Mouse (Mus musculus) intestine, embryonic 15.5 days (tissue): Measurements from ENCODE around the gene Lef1. TPM values are rescaled to one million over a fixed set of nuclear protein-coding genes. Genes with fewer than 3 reads are reported as not detected.

Source experiments
- ATAC-seq: fragments of 200-750 bp; cut with Nextera tagmentation; 2 replicates; pipeline ENCODE4 v1.8.0; 2017; ENCODE audit warnings: moderate TSS enrichment, moderate library complexity
- H3K27ac ChIP-seq: fragments of 300-500 bp; sonication (generic); 2 replicates; pipeline ENCODE4 v1.5.1; 2015; ENCODE audit warnings: mild to moderate bottlenecking, inconsistent platforms
- H3K27me3 ChIP-seq: fragments of 300-500 bp; sonication (generic); replicated peaks from 2 replicates; pipeline ENCODE4 v1.6.1; 2015; ENCODE audit warnings: inconsistent platforms
- H3K36me3 ChIP-seq: fragments of 300-500 bp; sonication (generic); 2 replicates; pipeline ENCODE4 v1.6.1; 2015; ENCODE audit warnings: inconsistent platforms
- H3K4me1 ChIP-seq: fragments of 300-500 bp; sonication (generic); replicated peaks from 2 replicates; pipeline ENCODE4 v1.6.1; 2015; ENCODE audit warnings: inconsistent platforms
- H3K4me2 ChIP-seq: fragments of 300-500 bp; sonication (generic); replicated peaks from 2 replicates; pipeline ENCODE4 v1.6.1; 2015; ENCODE audit warnings: mild to moderate bottlenecking, inconsistent platforms
- H3K4me3 ChIP-seq: fragments of 300-500 bp; sonication (generic); replicated peaks from 2 replicates; pipeline ENCODE4 v1.5.1; 2015; ENCODE audit warnings: inconsistent platforms
- H3K9ac ChIP-seq: fragments of 300-500 bp; sonication (generic); 2 replicates; pipeline ENCODE4 v1.6.1; 2015; ENCODE audit warnings: inconsistent platforms
- H3K9me3 ChIP-seq: fragments of 300-500 bp; sonication (generic); 2 replicates; pipeline ENCODE4 v1.6.1; 2016; ENCODE audit warnings: inconsistent platforms
- WGBS: fragments of 180-500 bp; shearing (Covaris S2); methylation state at CpG from one replicate; pipeline ENCODE4 v1.1.7; 2015; 5-methylcytosine and 5-hydroxymethylcytosine counted together
- polyA plus RNA-seq: library from polyadenylated mRNA; unstranded; fragments of >200 nt; fragmentation: Nextera tagmentation; extraction: Ambion mirVana; gene quantifications from 2 replicates; pipeline ENCODE4 v1.2.1, GENCODE M21; 2015

Lef1 gene
- polyA plus RNA-seq, 1 experiment from 2014 or later, result 1.4 TPM

GRCm38 (mm10) chr3:131109686-131110070 lies 593 bp upstream of the Lef1 start:
- H3K9ac ChIP-seq, result no peak overlapping the region

GRCm38 (mm10) chr3:131111151-131111850 lies 1.0 kb downstream of the Lef1 start:
- Histone ChIP-seq H3K27me3 (peaks cover 77% of the 10 kb centered on the region), H3K4me2 (peak overlapping the region; percentile 95), H3K9ac (peak overlapping the region; percentile 36), H3K36me3 (no peaks in the 10 kb centered on the region), H3K4me1 (peaks cover 38% of the 10 kb centered on the region), H3K9me3 (no peaks in the 10 kb centered on the region), H3K4me3 (peak overlapping the region; percentile 45), H3K27ac (no peak overlapping the region)
- peak; percentile 65 for ATAC-seq
- under 1% methylated on average over 59 of the region's 59 CpGs for WGBS

More at GRCm38 (mm10) chr3:131109686-131110070, 593 bp upstream of the Lef1 start:
- Histone ChIP-seq H3K4me3 (no peak overlapping the region), H3K27me3 (peaks cover 86% of the 10 kb centered on the region), H3K36me3 (no peaks in the 10 kb centered on the region), H3K4me1 (peaks cover 44% of the 10 kb centered on the region), H3K27ac (no peak overlapping the region), H3K4me2 (peak overlapping the region; percentile 95), H3K9me3 (no peaks in the 10 kb centered on the region)
- WGBS, result under 1% methylated on average over 13 of the region's 14 CpGs
- ATAC-seq, result no peak

- H3K27ac ChIP-seq, result no peak overlapping the region
- peak; percentile 78 for ATAC-seq
- 0 out of 2 replicates have a peak overlapping the region, but pooled peaks have one; percentile 13 for H3K9ac ChIP-seq
Observed at GRCm38 (mm10) chr3:131111851-131112572, 1.7 kb downstream of the Lef1 start.

GRCm38 (mm10) chr3:131112573-131112955 lies 2.3 kb downstream of the Lef1 start:
- H3K4me2 ChIP-seq, result peak overlapping the region; percentile 95
- ATAC-seq, result no peak
- H3K36me3 ChIP-seq, result no peaks in the 10 kb centered on the region
- no peaks in the 10 kb centered on the region for H3K9me3 ChIP-seq
- H3K4me1 ChIP-seq, result peaks cover 28% of the 10 kb centered on the region
- WGBS, result under 1% methylated on average over 7 of the region's 7 CpGs
- peaks cover 68% of the 10 kb centered on the region for H3K27me3 ChIP-seq
- 0 out of 2 replicates have a peak overlapping the region, but pooled peaks have one; percentile 13 for H3K9ac ChIP-seq
- H3K4me3 ChIP-seq, result peak overlapping the region; percentile 45
- no peak overlapping the region for H3K27ac ChIP-seq

More at GRCm38 (mm10) chr3:131111851-131112572, 1.7 kb downstream of the Lef1 start:
- under 1% methylated on average over 69 of the region's 69 CpGs for whole genome bisulfite sequencing
- Histone ChIP-seq H3K4me2 (peak overlapping the region; percentile 95), H3K4me3 (peak overlapping the region; percentile 45), H3K9me3 (no peaks in the 10 kb centered on the region), H3K4me1 (peaks cover 31% of the 10 kb centered on the region), H3K27me3 (peaks cover 73% of the 10 kb centered on the region), H3K36me3 (no peaks in the 10 kb centered on the region)

GRCm38 (mm10) chr3:131113029-131113428 lies 2.8 kb downstream of the Lef1 start:
- Histone ChIP-seq H3K4me3 (no peak overlapping the region), H3K9ac (no peak overlapping the region), H3K4me1 (peaks cover 28% of the 10 kb centered on the region), H3K36me3 (no peaks in the 10 kb centered on the region), H3K27me3 (peaks cover 63% of the 10 kb centered on the region), H3K4me2 (no peak overlapping the region), H3K9me3 (no peaks in the 10 kb centered on the region), H3K27ac (no peak overlapping the region)
- 14% methylated on average over 13 of the region's 13 CpGs for WGBS
- ATAC-seq, result no peak

GRCm38 (mm10) chr3:131116116-131116515 lies 5.8 kb downstream of the Lef1 start:
- no peak overlapping the region for H3K4me2 ChIP-seq
- peaks cover 38% of the 10 kb centered on the region for H3K27me3 ChIP-seq

GRCm38 (mm10) chr3:131117352-131117751 lies 7.1 kb downstream of the Lef1 start:
- no peak for ATAC-seq
- WGBS, result 91% methylated on average over 15 of the region's 15 CpGs
- Histone ChIP-seq H3K4me1 (peaks cover 3% of the 10 kb centered on the region), H3K4me3 (no peak overlapping the region), H3K4me2 (no peak overlapping the region), H3K36me3 (no peaks in the 10 kb centered on the region), H3K27ac (no peak overlapping the region), H3K9me3 (no peaks in the 10 kb centered on the region), H3K9ac (no peak overlapping the region), H3K27me3 (peaks cover 26% of the 10 kb centered on the region)

More at GRCm38 (mm10) chr3:131116116-131116515, 5.8 kb downstream of the Lef1 start:
- Histone ChIP-seq H3K9me3 (no peaks in the 10 kb centered on the region), H3K4me3 (no peak overlapping the region), H3K36me3 (no peaks in the 10 kb centered on the region), H3K4me1 (peaks cover 16% of the 10 kb centered on the region), H3K9ac (no peak overlapping the region), H3K27ac (no peak overlapping the region)
- WGBS, result 86% methylated on average over 13 of the region's 13 CpGs
- ATAC-seq, result no peak

GRCm38 (mm10) chr3:131117883-131118282 lies 7.6 kb downstream of the Lef1 start:
- Histone ChIP-seq H3K36me3 (no peaks in the 10 kb centered on the region), H3K27ac (no peak overlapping the region), H3K9ac (no peak overlapping the region), H3K27me3 (peaks cover 20% of the 10 kb centered on the region), H3K4me2 (no peak overlapping the region), H3K9me3 (no peaks in the 10 kb centered on the region), H3K4me3 (no peak overlapping the region), H3K4me1 (no peaks in the 10 kb centered on the region)
- no peak for ATAC-seq
- WGBS, result 63% methylated on average over 3 of the region's 3 CpGs

GRCm38 (mm10) chr3:131119435-131119834 lies 9.2 kb downstream of the Lef1 start:
- Histone ChIP-seq H3K36me3 (no peaks in the 10 kb centered on the region), H3K4me2 (no peak overlapping the region), H3K27ac (no peak overlapping the region), H3K4me1 (no peaks in the 10 kb centered on the region), H3K9me3 (no peaks in the 10 kb centered on the region), H3K27me3 (peaks cover 10% of the 10 kb centered on the region; the same call in 1 of the 2 replicates), H3K4me3 (no peak overlapping the region), H3K9ac (no peak overlapping the region)
- 78% methylated on average over 10 of the region's 10 CpGs for WGBS
- no peak for ATAC-seq

GRCm38 (mm10) chr3:131123501-131123900 lies 13.2 kb downstream of the Lef1 start:
- Histone ChIP-seq H3K9me3 (no peaks in the 10 kb centered on the region), H3K27me3 (no peaks in the 10 kb centered on the region), H3K9ac (no peak overlapping the region), H3K4me2 (no peak overlapping the region), H3K27ac (no peak overlapping the region), H3K4me1 (no peaks in the 10 kb centered on the region), H3K36me3 (no peaks in the 10 kb centered on the region), H3K4me3 (no peak overlapping the region)
- no peak for ATAC-seq
- WGBS, result 90% methylated on average over 6 of the region's 6 CpGs

GRCm38 (mm10) chr3:131125873-131126272 lies 15.6 kb downstream of the Lef1 start:
- H3K9me3 ChIP-seq, result no peaks in the 10 kb centered on the region
- no peak overlapping the region for H3K4me3 ChIP-seq
- H3K27me3 ChIP-seq, result no peaks in the 10 kb centered on the region
- H3K4me2 ChIP-seq, result no peak overlapping the region
- ATAC-seq, result no peak
- H3K36me3 ChIP-seq, result no peaks in the 10 kb centered on the region
- H3K4me1 ChIP-seq, result no peaks in the 10 kb centered on the region
- no peak overlapping the region for H3K9ac ChIP-seq
- WGBS, result 94% methylated on average over 13 of the region's 13 CpGs
- H3K27ac ChIP-seq, result no peak overlapping the region

- Histone ChIP-seq H3K4me1 (no peaks in the 10 kb centered on the region), H3K9me3 (no peaks in the 10 kb centered on the region), H3K9ac (no peak overlapping the region), H3K36me3 (no peaks in the 10 kb centered on the region), H3K27ac (no peak overlapping the region), H3K4me2 (no peak overlapping the region), H3K4me3 (no peak overlapping the region), H3K27me3 (no peaks in the 10 kb centered on the region)
- ATAC-seq, result no peak
- 90% methylated on average over 4 of the region's 4 CpGs for WGBS
Observed at GRCm38 (mm10) chr3:131126438-131126837, 16.2 kb downstream of the Lef1 start.
